Mouse (Mus musculus) stomach, embryonic 16.5 days (tissue): ENCODE measurements around the gene Lgals3. TPM values are rescaled to one million over a fixed set of nuclear protein-coding genes. Genes with fewer than 3 reads are reported as not detected.
"Not testable (repeated sequence)": the region's sequence is repeated elsewhere in the genome, so short reads cannot be mapped to it uniquely, and the experiment has no call there.

ENCODE experiments used
- ATAC-seq: fragments of 200-750 bp; cut with Nextera tagmentation; 2 replicates; pipeline ENCODE4 v1.8.0; 2017; ENCODE audit warnings: moderate number of reproducible peaks, moderate TSS enrichment; ENCODE audit not compliant: insufficient read depth, low FRiP score
- H3K27ac ChIP-seq: fragments of 300-500 bp; sonication (generic); 2 replicates; pipeline ENCODE4 v1.5.1; 2014; ENCODE audit warnings: low read length
- H3K27me3 ChIP-seq: fragments of 300-500 bp; sonication (generic); 2 replicates; pipeline ENCODE4 v1.6.1; 2014; ENCODE audit warnings: low read length, control low read depth, mixed read lengths; ENCODE audit not compliant: control insufficient read depth, insufficient read depth
- H3K36me3 ChIP-seq: fragments of 300-500 bp; sonication (generic); 2 replicates; pipeline ENCODE4 v1.6.1; 2014; ENCODE audit warnings: low read length; ENCODE audit not compliant: control insufficient read depth, insufficient read depth
- H3K4me1 ChIP-seq: fragments of 300-500 bp; sonication (generic); 2 replicates; pipeline ENCODE4 v1.6.1; 2014; ENCODE audit warnings: low read length, control low read depth, mixed read lengths; ENCODE audit not compliant: control insufficient read depth, insufficient read depth
- H3K4me2 ChIP-seq: fragments of 300-500 bp; sonication (generic); 2 replicates; pipeline ENCODE4 v1.6.1; 2014; ENCODE audit warnings: low read depth, low read length, mixed read lengths
- H3K4me3 ChIP-seq: fragments of 300-500 bp; sonication (generic); replicated peaks from 2 replicates; pipeline ENCODE4 v1.5.1; 2014; ENCODE audit warnings: mild to moderate bottlenecking, low read length
- H3K9ac ChIP-seq: fragments of 300-500 bp; sonication (generic); 2 replicates; pipeline ENCODE4 v1.6.1; 2014; ENCODE audit warnings: low read length
- H3K9me3 ChIP-seq: fragments of 300-500 bp; sonication (generic); replicated peaks from 2 replicates; pipeline ENCODE4 v1.6.1; 2016; ENCODE audit warnings: low read length, control low read depth; ENCODE audit not compliant: control insufficient read depth
- whole genome bisulfite sequencing: fragments of 180-500 bp; shearing (Covaris S2); extraction: QIAGEN DNeasy Blood & Tissue Kit; methylation state at CpG from one replicate; pipeline ENCODE4 v1.1.7; 2014; 5-methylcytosine and 5-hydroxymethylcytosine counted together
- polyA plus RNA-seq: library from polyadenylated mRNA; unstranded; fragments of >200 nt; fragmentation: Nextera tagmentation; extraction: Ambion mirVana; gene quantifications from 2 replicates; pipeline ENCODE4 v1.2.1, GENCODE M21; 2015

Lgals3 gene
- polyA plus RNA-seq: 95.3 and 132 TPM in 2 replicates

DNA sequence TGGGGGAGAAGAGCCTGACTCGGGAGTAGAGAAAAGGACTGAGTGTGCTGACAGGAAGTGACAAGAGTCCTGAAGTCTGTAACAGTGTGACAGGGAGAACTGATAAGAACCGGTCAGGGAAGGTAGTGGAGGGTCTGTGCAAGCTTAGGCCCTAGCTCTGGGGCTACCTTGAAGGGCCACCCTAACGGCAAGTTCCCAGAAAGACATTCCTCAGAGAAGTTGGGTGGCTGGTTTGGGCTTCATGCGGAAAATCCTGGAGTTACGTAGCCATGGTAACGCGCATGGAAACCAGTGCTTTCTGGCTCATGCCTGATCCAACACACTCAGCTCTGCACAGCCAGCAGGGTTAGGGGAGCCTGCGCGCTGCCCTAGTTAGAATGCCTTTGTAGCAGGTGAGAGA is at the start of gene Lgals3:
Gene Lgals3, plus strand, starts transcription at position 291 of the 400 bp plus-strand sequence.
- 33% methylated on average over 9 of the region's 9 CpGs for WGBS
- ATAC-seq: peak; percentile 54; the same call in 1 of the 2 replicates
- peak within 1 kb of the TSS; percentile 3; the same call in 1 of the 2 replicates for H3K9ac ChIP-seq

DNA sequence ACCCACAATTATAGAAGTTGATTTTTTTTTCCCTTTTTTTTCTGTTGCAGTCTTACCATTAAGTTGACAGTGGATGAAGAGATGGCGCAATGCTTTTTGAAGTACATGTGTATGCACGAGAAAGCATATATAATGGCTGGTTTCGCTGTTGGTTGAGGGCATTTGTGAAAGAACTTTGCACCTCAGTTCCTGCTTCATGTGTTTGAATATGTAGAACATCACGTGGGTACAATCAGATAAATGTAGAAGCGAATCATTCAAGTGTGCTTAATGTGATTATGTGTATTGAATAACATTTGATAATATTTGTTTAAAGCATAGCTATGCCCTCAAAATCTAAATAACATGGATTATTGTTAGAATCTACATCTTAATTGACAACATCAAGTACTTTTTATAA is 48.2 kb upstream of the Lgals3 start:
- Histone ChIP-seq H3K36me3 (peaks cover 5% of the 10 kb centered on the region), H3K4me2 (no peak overlapping the region), H3K4me3 (no peak overlapping the region), H3K27ac (no peak overlapping the region; the same call in 1 of the 2 replicates), H3K27me3 (no peaks in the 10 kb centered on the region), H3K4me1 (no peaks in the 10 kb centered on the region), H3K9me3 (no peaks in the 10 kb centered on the region), H3K9ac (no peak overlapping the region)
- 84% methylated on average over 5 of the region's 5 CpGs for WGBS
- no peak for ATAC-seq

More for the DNA sequence above, at the start of gene Lgals3:
- H3K4me1 ChIP-seq: peaks cover 19% of the 10 kb centered on the region
- H3K4me2 ChIP-seq: peak within 1 kb of the TSS; percentile 30
- H3K27me3 ChIP-seq: no peaks in the 10 kb centered on the region
- no peaks in the 10 kb centered on the region for H3K9me3 ChIP-seq
- H3K27ac ChIP-seq: peak within 1 kb of the TSS; percentile 88
- no peaks in the 10 kb centered on the region for H3K36me3 ChIP-seq
- H3K4me3 ChIP-seq: no peak within 1 kb of the TSS

DNA sequence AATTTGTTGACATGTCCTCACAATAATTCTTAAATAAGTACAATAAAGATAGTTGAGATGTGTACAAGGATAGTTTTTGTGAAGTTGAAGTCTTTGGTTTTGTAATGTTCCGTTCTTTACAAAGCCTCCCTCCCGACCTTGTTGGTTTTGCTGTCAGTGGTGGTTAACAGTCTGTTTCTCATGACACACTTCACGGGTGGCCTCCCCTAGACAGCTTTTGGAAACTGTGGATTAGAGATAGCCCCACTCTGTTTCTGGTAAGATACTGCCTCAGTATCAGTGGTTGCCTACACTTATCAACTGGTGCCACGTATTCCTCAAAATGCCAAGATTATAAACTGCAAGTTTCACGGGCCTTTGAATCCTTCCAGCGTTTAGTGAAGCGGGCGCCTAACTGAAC is 46.0 kb upstream of the Lgals3 start:
- not testable (repeated sequence) for H3K27ac ChIP-seq, H3K36me3 ChIP-seq, H3K27me3 ChIP-seq, H3K9me3 ChIP-seq, H3K4me1 ChIP-seq, ATAC-seq, H3K4me3 ChIP-seq, H3K4me2 ChIP-seq, H3K9ac ChIP-seq
- WGBS: 95% methylated on average over 6 of the region's 8 CpGs

DNA sequence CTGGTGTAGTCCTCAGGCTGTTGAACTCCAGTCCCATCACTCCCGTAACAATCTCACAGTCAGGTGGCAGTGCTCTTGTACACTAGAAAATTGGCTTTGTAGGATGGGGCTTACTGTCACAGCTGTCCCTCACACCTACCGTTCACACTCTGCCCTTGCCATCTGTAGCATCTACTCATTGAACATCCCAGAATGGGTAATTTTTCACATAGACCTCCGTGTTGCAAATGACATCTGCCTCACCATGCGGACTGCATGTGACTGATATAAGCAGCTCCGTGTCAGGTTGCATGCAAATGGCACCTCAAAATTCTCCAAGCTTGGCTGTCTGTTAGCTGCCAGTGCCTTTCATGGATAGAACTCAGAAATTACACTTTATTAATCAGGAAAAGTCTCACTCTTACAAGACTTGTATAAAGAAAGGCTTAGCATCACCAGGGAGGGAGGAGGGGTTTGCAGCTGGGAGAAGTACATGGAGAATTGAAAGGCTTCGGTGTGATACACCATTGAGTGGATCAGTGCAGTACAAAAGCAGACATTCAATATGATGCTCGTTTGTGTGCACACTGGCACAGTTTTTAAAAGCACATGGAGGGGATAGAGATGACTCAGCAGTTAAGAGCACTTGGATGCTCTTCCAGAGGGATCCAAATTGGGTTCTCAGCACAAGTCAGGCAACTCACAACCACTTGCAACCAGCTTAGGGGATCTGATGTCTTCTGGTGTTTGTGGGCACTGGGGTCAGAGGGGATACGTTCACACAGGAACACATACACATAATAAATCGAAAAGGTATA is 41.4 kb upstream of the Lgals3 start:
- ATAC-seq: no peak
- no peaks in the 10 kb centered on the region for H3K27me3 ChIP-seq
- H3K27ac ChIP-seq: no peak overlapping the region
- H3K9ac ChIP-seq: no peak overlapping the region
- no peaks in the 10 kb centered on the region for H3K4me1 ChIP-seq
- no peak overlapping the region for H3K4me2 ChIP-seq
- H3K4me3 ChIP-seq: no peak overlapping the region
- 84% methylated on average over 9 of the region's 9 CpGs for WGBS
- no peaks in the 10 kb centered on the region for H3K9me3 ChIP-seq
- no peaks in the 10 kb centered on the region; the same call in 1 of the 2 replicates for H3K36me3 ChIP-seq

DNA sequence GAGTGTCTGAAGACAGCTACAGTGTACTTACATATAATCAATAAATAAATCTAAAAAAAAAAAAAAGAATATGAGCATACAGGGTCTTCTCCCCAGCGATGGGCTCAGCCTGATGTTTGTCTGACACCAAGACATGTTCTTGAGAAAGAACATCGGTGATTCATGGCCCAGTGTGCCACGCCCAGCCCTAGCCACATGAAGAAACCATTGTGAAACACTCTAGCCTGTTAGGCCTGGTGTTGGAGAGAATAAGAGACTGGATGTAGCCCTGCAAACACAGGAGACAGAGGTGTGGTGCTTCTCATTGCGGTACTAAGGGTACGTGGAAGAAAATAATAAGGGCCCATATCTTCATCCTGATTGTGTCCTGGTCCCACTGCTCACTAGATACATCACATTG is 40.2 kb upstream of the Lgals3 start:
- WGBS: 84% methylated on average over 5 of the region's 5 CpGs
- H3K4me2 ChIP-seq: no peak overlapping the region
- no peak overlapping the region for H3K9ac ChIP-seq
- no peaks in the 10 kb centered on the region; the same call in 1 of the 2 replicates for H3K36me3 ChIP-seq
- H3K4me1 ChIP-seq: no peaks in the 10 kb centered on the region
- H3K27me3 ChIP-seq: no peaks in the 10 kb centered on the region
- H3K9me3 ChIP-seq: no peaks in the 10 kb centered on the region
- ATAC-seq: no peak
- no peak overlapping the region for H3K27ac ChIP-seq
- no peak overlapping the region for H3K4me3 ChIP-seq

DNA sequence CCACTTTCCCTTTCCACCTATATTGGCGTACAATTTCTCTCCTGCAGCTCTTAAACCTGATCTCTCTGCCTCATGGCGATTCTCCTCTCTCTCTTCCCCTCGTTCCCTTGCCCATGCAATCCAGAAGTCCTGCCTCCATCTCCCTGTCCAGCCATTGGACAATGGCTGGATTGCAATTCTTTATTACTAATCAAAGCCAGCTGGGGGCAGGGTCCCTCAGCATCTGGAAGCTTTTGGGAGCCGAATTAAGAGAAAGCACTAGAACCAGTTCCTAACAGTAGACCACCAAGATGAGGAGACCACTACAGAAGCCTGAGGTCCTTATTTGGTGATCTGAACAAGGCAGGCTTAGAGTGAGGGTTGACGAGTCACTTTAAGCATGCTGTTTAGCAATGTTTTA is 35.6 kb upstream of the Lgals3 start:
- H3K4me2 ChIP-seq: no peak overlapping the region
- H3K9me3 ChIP-seq: no peaks in the 10 kb centered on the region
- ATAC-seq: no peak
- H3K27ac ChIP-seq: no peak overlapping the region
- H3K4me1 ChIP-seq: no peaks in the 10 kb centered on the region
- no peak overlapping the region for H3K4me3 ChIP-seq
- no peaks in the 10 kb centered on the region for H3K27me3 ChIP-seq
- H3K9ac ChIP-seq: no peak overlapping the region
- WGBS: 60% methylated on average over 5 of the region's 5 CpGs
- no peaks in the 10 kb centered on the region for H3K36me3 ChIP-seq

DNA sequence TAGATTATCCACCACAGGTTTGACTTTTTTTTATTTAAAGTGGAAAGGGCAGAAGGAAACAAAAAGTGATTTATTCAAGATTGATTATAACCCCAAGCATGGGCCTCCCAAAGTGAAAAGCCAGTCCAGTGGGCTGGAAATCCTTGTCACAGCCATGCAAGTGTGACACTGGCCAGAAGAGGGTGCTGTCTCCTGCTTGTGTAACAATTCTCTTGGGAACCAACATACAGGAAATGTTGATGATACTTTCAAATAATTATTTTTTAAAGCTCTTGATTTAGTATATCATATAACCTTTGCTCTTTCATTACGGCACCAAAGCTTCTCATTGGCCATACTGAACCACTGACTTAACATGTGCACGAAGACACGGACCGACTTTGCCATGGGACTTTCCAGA is 32.7 kb upstream of the Lgals3 start:
- Histone ChIP-seq H3K4me2 (no peak overlapping the region), H3K27ac (no peak overlapping the region), H3K27me3 (no peaks in the 10 kb centered on the region), H3K36me3 (no peaks in the 10 kb centered on the region), H3K4me1 (no peaks in the 10 kb centered on the region), H3K4me3 (no peak overlapping the region), H3K9ac (no peak overlapping the region), H3K9me3 (no peaks in the 10 kb centered on the region)
- WGBS: 73% methylated on average over 4 of the region's 4 CpGs
- ATAC-seq: no peak

DNA sequence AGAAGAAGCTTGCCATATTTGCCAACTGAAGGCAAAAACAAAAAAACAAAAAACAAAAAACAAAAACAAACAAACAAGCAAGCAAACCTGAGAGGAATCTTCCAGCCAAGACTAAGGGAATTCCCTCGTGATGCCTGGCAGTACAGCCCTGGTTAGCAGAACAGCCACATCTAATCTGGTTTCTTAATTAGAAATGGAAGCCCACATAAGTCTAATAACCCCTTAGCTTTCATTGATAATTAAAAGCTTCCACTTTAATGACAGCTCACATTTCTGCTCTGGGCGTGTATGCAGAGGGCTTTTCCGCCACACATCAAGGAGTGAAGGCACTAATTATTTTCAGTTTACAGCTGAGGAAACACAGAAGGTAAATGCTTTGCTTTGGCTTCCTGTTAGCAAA is 32.3 kb upstream of the Lgals3 start:
- H3K27me3 ChIP-seq: no peaks in the 10 kb centered on the region
- no peak overlapping the region for H3K4me2 ChIP-seq
- H3K9ac ChIP-seq: no peak overlapping the region
- no peaks in the 10 kb centered on the region for H3K4me1 ChIP-seq
- H3K27ac ChIP-seq: no peak overlapping the region
- H3K9me3 ChIP-seq: no peaks in the 10 kb centered on the region
- H3K36me3 ChIP-seq: no peaks in the 10 kb centered on the region
- no peak for ATAC-seq
- WGBS: 75% methylated on average over 3 of the region's 3 CpGs
- no peak overlapping the region for H3K4me3 ChIP-seq

DNA sequence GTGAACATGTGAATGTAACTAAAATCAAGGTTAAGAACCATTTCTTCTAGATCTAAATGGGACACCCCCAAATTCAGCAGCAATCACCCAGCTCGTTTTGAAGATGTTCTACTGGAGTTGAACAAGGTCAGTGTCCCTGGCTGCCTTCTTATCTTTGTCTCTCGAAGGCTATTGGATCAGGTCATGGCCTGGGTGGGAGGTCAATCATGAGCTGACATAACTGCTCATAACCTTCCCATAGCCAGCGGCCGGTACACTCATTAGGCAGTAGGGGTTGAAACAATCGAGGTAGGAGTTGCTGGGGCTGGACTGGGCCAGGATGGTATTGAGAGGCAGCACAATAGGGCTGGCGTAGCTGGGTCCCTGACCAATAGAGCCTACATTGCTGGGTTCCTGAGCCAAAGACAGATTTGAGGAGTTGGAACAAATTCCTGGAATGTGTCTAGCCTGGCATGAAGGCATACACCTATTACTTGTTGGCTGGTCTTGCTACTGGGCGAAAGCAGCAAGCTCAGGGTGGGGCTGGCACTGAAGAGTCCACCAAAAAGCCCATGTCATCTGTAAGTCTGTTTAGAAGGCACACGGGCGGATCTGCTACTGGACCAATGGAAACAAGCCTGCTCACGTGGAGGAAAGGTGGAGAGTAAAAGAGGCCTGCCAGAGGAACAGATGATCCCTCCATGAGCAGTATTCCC is 27.2 kb upstream of the Lgals3 start:
- WGBS: 78% methylated on average over 10 of the region's 10 CpGs
- ATAC-seq: no peak
- Histone ChIP-seq H3K4me3 (no peak overlapping the region), H3K27ac (no peak overlapping the region), H3K4me2 (no peak overlapping the region), H3K27me3 (no peaks in the 10 kb centered on the region), H3K36me3 (no peaks in the 10 kb centered on the region), H3K9me3 (no peaks in the 10 kb centered on the region), H3K4me1 (no peaks in the 10 kb centered on the region), H3K9ac (no peak overlapping the region)
